Mouse (Mus musculus): ENCODE measurements around the gene Piwil1. TPM values are rescaled to one million over a fixed set of nuclear protein-coding genes. Genes with fewer than 3 reads are reported as not detected.

The Piwil1 gene
- total RNA-seq (2021), result not detected
- long read RNA-seq, experiment 1, result 0 reads
- long read RNA-seq, experiment 2, result 0 reads

DNA sequence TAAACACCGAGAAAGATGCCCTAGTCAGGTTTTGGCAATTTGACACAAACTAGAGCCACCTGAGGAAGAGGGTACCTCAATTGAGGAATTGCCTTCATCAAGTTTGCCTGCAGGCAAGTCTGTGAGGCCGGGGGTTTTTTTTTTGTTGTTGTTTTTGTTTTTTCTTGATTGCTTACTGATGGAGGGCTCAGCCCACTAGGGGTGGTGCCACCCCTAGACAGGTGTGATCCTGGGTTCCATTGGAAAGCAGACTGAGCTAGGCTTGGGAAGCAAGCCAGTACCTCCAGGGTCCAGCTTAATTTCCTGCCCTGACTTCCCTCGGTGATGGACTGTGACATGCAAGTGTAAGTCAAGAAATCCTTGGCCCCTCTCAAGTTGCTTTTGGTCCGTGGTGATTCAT is at the start of gene Piwil1:
Gene Piwil1, plus strand, starts transcription at position 301 of the 400 bp plus-strand sequence.
- no peak for DNase-seq

DNA sequence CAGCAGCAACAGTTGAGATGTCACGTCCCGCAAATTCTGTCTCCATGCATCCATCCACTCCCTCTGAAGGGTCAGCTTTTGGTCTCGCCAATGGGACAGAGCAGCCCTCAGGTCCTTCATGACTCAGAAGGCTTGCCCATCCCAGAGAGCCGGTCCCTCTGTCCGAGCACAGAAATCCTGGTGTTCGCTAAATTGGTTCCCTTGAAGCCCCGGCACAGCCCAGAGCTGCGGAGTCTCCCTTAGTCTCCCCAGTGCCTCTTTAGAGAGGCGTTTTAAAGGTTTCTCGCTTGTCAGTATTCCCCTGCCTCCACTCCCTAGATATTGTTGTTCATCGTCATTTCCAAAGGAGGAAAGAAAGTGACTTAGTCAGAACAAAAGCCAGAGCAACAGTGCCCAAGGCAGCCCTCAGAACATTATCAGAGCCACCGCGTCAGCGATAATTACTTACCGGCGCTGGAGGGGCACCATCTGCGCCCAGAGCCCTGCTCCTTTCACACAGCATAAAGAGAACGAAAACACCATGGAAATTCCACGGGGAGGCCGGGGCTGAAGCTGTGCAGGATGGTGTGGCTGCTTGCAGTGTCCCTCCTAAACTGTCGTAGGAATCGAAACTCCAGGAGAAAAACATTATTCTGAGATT is 45.7 kb upstream of the Piwil1 start:
- DNase-seq, result no peak

DNA sequence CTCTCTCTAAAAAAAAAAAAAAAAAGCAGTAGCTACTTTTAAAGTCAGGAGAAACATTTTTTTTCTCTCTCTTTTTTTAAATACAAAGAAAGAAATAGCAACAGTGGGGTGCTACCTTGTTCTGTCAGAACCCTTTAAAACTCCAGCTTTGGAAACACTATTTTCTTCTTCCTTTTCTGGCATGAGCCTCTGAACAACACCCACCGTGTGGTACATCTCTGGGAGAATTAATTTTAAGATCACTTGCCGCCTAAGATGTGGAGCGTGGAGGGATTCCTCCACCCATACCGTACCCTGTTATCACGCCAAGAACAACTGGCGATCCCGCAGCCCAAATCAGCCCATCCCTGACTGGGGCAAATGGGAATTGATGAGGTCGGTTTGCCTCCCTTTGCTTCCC is 42.2 kb upstream of the Piwil1 start:
- no peak for DNase-seq

DNA sequence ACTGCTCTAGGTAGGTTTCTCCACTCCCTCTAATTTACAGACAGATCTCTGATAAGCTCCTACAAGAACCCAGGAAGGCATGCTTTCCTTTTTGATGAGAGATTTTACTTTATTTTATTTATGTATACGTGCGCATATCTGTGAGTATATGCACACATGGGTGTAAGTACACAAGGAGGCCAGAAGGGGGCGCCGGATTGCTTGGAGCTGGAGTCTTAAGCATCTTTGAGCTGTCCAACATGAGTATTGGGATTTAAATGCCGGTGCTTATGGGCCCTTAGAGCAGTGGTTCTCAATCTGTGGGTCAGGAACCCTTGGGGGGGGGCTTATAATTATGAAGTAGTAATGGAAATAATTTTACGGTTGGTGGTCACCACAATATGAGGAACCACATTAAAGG is 39.4 kb upstream of the Piwil1 start:
- no peak for DNase-seq

DNA sequence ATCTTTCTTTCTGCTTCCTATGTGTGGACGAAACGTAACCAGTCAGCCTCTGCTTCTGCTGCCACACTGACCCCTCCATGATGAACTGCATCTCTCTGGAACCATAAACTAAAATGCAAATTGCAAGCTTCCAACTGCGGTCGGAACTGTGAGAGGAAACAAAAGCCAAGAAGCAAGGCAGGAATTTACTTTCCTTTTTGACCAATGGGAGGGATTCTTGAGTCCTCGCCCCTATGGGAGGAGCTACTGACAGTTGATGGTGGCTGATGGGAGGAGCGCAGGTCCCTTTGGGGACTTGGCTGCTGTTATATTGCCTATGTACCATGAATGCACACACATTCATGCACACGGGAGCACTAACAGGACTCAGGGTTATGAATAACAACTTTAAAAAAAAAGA is 38.3 kb upstream of the Piwil1 start:
- no peak for DNase-seq

DNA sequence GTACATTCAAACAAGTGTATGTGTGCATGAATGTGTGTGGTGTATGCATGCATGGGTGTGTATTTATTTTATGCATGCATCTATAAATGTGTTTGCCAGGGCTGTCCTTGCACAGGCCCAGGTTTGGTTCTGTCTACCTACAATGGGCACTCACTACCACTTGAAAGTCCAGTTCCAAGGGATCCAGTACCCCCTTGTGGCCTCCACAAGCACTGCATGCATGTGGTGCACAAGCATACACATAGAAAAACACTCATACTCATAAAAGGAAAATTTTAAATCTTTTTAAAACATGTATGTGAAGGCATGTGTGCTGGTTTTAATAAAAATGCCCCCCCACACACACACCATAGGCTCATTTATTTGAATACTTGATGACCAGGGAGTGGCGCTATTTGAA is 37.3 kb upstream of the Piwil1 start:
- peak; percentile 29 to 61 for DNase-seq

DNA sequence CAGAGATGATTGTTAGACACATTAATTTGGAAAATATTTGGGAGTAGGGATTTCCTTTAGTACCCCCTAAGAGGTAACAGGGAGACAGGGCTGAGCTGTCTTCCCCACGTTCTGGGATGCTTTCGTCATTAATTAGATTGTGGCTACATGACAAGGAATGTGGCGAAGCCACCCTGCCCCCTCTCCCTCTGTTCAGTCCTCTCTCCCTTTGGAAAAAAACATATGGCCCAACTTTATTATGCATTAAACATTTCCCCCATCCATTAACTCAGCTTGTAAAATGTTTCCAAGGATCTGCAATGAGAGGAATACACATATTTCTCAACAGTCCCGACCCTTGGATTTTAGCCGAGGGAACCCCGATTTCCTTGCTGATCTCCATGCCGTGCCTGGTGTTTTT is 35.0 kb upstream of the Piwil1 start:
- DNase-seq, result no peak

DNA sequence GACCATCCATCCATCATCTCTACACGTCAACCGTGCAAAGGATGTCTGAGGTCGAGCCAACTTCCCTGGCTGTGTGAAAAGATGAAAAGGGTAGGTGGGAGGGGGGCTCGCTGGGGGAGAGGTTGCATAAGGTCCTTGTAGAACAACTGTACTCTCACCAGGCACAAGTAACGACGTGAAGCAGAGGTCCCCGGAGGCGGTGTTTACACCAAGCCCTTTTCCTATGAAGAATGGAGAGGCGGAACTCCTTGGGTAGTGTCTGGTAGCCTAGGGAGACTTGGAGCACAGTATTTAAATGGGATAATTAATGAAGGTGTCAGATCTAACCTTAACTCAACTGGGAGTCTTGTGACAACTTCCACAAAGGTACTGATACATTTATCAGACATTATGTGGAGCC is 28.2 kb upstream of the Piwil1 start:
- DNase-seq, result no peak

DNA sequence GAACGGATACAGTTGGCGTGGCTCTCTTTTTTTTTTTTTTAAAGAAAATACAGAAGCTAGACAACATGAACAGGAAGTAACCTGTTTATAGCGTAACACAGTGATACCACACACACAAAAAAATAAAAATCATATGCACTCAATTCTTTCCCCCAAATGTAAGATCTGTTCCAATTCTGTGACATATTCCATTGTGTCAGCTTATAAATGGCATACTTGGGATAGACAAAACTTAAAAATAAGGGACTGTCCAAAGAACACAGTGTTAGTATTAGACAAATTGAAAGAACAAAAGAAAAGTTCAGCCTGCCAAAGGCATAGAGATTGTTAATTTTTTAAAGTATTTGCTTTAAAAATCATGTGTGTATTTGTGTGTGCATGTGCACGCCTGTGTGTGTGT is 25.0 kb upstream of the Piwil1 start:
- DNase-seq, result no peak

DNA sequence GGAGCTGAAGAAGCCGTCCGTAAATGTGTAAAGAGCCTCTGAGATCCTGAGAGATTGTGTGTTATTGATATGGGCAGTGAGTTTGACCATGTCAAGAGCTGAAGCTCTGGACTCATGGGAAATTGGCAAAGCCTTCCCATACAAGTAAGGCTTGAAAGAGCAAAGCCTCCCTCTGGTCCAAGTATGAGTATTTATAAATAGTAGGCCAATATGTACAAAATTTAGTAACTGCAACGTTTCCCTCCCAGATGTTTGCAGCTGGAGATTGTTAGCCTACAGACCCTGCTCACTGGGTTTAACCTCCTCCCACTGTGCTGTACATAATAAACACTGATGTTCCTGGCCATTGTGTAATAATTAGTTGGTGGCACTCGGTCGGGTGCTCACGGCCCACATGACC is 24.5 kb upstream of the Piwil1 start:
- DNase-seq, result no peak

DNA sequence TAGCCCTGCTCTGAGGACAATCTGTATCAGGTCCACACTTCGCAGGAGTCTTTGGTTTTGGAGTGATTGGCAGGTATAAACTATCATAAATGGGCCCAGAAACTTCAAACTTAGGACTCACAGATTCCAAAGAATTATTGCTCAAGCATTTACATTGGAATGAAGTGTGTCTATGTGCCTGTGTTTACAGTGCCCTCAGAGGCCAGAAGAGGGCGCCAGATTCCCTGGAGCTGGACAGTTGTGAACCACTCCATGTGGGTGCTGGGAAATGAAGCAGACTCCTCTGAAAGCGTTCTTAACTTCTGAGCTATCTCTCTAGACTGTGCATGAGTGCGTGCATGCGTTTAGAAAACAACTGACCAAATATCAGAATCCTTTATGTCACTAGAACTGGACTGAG is 20.9 kb upstream of the Piwil1 start:
- DNase-seq, result peak; percentile 24 to 45

DNA sequence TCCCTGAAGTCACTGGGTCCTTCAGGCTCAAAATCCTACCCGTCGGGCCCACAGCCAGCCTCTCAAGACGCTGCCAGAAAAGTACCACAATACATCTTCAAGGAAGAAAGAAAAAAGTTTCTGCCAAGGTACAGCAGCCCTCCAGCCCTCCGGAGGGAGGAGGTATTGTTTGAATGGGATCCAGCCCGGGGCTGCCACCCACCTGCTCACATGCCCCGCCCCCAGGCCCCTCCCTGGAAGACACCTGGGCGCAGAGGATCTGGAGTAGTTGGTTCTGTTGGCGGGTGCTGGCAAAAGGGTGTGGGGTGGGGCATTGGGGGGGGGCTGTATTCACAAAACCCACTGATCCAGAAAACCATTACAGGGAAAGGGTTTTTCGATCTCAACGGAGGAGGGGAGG is 18.1 kb upstream of the Piwil1 start:
- no peak for DNase-seq

DNA sequence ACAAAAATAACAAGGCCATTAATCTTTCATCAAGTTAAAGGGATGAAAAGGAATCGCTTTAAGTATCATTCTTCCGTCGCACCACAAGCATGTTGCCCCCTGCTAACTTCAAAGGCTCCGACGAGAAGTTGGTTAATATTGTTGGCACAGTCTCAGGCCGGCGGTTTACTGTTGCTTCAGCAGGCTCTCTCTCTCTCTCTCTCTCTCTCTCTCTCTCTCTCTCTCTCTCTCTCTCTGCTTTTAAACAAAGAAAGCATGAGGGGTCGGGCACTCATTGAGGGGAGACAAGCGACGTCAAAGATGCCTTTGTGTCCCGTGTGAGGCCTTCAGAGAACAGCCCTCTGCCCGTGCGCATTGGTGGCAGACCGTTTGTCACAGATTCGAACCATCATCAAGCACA is 17.7 kb upstream of the Piwil1 start:
- DNase-seq, result no peak

DNA sequence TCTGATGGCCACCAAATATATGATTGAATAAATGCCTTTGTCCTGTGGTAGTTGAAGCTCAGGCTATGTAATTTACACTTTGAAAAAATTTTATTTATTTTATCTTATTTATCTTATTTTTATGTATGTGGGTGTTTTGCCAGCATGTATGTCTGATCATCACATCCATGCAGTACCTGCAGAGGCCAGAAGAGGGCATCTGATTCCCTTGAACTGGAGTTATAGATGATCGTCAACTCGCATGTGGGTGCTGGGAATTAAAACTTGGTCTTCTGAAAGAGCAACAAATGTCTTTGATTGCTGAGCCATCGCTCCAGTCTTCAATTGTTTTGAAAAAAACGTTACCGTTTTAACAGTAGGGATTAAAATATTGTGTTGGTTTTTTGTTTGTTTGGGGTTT is 15.2 kb upstream of the Piwil1 start:
- no peak for DNase-seq

DNA sequence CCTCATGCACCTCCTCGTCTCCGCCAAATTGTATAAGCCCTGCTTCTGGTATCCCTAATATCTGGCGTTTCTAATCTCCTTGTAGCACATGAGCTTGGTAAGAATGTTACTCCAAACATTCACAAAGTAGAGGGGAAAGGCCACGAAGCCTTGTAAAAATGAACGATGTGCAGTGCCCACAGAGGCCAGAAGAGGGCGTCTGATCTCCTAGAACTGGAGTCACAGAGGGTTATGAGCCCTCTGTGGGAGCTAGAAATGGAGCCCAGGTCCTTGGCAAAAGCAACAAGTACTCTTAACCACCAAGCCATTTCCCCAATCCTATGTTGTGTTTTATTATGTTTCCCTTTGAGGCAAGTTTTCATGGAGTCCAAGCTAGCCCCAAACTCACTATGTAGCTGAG is 8.2 kb upstream of the Piwil1 start:
- DNase-seq, result no peak

DNA sequence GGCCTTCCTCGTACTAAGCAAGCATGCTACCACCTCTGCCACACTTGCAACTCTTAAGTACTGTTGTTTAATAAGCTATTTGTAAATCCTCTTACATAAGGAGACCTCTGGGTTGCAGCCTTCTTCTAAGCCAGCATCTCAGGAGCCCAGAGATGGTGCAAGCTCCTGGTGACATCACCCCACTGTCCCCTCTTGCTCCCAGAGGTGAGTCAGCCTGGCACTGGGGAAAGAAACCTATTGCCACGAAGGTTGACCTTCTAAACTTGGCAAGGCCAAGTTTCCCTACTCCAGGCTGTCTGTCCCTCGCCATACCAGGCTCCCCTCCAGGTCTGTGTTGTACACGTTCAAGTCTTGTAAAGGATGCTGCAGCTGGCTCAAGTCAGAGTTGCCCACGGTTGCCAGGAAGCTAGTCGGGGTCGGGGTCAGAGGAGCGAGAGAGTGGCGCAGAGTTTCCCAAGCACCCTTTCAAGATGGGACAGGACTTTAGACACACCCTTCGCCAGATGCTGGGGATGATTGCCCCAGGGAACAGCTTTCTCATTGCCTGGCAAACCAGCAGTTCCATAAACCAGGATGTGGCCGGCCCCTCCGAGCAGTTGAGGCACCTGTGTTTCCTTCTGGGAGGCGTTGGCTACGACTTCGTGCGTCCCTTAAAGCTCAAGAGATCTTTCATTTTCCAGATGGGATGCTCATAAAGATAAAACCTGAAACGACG is 7.6 kb upstream of the Piwil1 start:
- peak; percentile 51 to 59 for DNase-seq

DNA sequence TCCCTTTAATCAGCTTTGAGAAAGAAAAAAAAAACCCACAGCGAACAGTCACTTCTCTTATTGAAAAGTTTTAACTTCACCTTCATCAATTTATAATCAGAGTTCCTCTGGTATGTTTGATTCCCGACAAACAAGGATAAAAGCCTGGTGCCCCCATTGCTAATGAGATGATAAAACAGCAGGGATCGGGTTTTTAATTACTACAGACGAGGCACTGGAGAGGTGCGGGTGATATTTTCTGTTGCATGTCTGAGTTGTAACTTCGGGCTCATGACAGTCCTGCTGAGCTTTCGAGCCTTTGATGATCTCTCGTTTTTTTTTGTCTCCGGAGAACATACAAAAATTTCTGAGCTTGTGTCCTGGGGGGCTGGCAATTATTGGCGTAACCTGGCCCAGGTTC is 5.5 kb upstream of the Piwil1 start:
- no peak for DNase-seq

DNA sequence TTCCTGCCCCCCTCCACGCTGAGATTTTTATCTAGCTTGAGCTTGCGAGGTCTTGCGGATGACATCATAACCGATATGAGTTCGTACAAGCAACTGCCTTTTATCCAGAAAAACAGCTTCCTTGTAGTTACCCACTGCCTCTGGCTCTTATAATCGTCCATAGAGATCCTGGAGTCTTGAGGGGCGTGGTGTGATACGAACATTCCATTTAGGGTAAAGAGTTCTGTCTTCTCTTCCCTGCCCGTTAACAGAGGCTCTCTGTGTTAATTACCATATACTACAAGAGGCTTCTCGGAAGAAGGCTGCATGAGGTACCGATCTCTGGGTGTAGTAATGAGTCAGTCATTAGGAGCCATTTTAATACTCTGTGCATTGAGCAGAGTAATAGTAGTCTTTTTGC is 1.6 kb upstream of the Piwil1 start:
- no peak for DNase-seq

DNA sequence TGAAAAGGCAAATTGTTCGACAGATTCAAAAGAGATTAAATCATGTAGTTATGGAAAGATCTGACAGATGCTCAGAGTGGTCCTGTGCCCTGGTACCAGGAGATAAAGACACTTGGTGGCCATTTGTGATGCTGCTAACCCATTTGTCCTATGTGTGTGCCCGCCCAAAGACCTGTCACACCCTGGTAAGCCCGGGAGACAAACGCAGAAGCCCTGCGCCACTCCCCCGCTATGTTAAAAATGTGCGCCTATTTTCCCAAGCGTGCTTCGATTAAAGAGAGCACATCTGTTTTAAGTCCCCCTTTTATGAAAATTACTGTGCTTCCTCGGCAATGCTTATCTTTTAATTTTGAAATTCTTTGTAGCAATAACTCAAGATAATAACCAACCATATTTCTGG is 1.4 kb downstream of the Piwil1 start:
- no peak for DNase-seq

DNA sequence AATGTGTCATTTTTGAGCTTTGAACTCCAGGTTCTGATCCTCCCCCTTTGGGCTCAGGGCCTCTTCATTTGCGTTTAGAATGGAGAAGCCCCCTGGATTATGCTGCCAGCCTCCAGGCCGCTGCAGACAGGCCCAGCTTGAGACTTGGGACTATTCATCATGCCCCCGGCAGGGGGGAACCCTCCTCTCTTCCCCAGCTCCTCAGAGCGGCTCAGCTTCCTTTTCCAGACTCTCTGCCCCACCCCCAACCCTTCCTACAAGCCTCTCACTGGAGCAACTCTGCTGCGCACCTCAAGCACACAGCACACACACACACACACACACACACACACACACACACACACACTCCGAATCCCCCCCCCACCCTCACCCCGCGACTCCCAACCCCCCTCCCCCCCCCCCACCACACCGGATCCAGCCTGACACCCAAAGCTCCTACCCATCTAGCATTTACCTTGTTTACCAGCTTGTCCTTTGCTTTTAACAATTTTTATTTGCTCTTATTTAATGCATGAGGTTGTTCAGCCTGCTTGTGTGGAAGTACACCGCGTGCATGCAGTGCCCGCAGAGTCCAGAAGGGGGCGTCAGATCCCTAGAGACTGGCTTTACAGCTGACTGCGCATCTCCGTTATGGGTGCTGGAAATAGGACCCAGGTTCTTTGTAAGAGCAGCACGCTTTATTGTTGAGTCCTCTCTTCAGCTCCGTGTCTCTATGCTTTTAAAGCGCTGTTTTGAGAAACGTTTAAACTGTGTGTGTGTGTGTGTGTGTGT is 2.0 kb downstream of the Piwil1 start:
- DNase-seq, result no peak

DNA sequence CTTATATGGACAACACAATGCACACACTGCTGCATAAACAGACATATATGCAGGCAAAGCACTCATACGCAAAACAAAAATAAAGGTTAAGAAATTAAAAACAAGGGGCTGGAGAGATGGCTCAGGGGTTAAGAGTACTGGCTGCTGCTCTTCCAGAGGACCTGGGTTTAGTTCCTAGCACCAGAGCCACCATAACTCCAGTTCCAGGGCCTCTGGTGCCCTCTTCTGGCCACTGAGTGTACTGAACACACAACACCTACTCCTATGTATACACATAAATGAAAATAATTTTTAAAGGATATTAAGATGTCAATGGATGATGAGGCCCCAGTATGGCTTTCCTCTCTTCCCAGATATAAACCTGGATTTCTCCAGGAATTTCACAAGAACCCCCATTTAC is 4.1 kb downstream of the Piwil1 start:
- no peak for DNase-seq

DNA sequence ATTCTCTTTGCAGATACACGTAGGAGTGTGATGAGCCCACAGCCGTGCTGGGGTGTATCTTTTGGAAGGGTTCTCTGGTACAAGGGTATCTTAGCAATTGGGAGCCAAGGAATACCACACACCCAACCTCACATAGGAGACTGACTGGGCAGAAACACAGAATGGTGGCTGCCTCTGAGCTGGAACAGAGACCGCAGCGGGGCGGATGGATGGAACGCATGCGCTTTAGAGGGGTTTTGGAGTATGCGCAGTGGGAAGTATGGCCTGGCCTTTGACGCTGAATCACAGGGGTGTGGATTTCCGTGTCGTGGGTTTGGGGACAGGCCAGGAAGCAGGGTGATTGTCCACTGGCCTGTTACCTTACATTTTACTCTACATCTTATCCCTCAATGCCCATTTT is 4.9 kb downstream of the Piwil1 start:
- DNase-seq, result no peak

DNA sequence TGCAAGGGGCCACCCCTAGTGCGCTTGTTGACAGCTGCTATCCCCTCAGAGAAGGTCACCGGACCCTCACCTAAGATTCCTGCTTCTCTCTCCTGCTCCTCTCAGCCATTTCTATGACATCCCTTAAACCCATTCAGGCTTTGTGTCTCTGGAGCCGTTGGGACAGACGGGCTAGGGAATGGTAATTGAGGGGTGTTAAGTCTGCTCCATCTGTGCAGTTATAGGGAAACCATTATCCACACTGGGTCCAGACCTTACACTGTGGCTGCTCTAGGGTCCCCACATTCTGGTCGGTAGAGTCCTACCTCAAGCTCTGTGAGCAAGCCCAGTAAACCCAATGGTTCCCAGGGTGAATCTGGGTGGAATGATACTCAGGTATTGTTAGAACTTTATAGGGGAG is 6.6 kb downstream of the Piwil1 start:
- no peak for DNase-seq

DNA sequence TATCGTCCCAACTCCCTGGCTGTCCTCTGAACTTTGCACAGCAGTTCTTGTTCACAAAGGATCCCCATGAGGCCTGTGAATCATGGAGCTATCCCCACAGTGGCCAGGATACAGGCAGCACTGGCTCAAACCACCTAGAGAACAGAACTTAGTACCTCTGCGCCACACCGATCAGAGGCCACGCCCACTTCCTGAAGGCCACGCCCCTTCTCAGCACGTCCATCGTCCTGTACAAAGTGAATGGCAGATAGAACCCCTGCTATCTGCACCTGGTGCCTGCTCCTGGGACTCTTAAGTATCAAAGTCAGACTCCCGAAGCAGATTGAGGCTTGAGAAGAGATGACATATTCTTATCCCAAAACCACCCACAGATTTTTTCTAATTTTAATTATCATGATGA is 8.3 kb downstream of the Piwil1 start:
- DNase-seq, result no peak
